Mouse (Mus musculus): ENCODE measurements around the gene Ramp1.

The Ramp1 gene

GRCm38 (mm10) chr1:91199793-91200192 is 20.2 kb downstream of the Ramp1 start:
- in situ Hi-C loops (cut with MboI), result no loop called here

GRCm38 (mm10) chr1:91201122-91201521 is 21.5 kb downstream of the Ramp1 start:
- in situ Hi-C loops (cut with MboI), result no loop called here

- in situ Hi-C loops (cut with MboI), result no loop called here
Measured at GRCm38 (mm10) chr1:91204221-91204765, 24.7 kb downstream of the Ramp1 start.

- in situ Hi-C loops (cut with MboI), result no loop called here
Measured at GRCm38 (mm10) chr1:91205651-91206050, 26.0 kb downstream of the Ramp1 start.

GRCm38 (mm10) chr1:91206336-91206735 is 26.7 kb downstream of the Ramp1 start:
- in situ Hi-C loops (cut with MboI), result no loop called here

- in situ Hi-C loops (cut with MboI), result no loop called here
Measured at GRCm38 (mm10) chr1:91206873-91207272, 27.3 kb downstream of the Ramp1 start.

GRCm38 (mm10) chr1:91207334-91208074 is 27.9 kb downstream of the Ramp1 start:
- in situ Hi-C loops (cut with MboI), result no loop called here

- in situ Hi-C loops (cut with MboI), result no loop called here
Measured at GRCm38 (mm10) chr1:91209343-91209742, 29.7 kb downstream of the Ramp1 start.

GRCm38 (mm10) chr1:91209785-91210184 is 30.2 kb downstream of the Ramp1 start:
- in situ Hi-C loops (cut with MboI), result no loop called here

- in situ Hi-C loops (cut with MboI), result no loop called here
Measured at GRCm38 (mm10) chr1:91211099-91211498, 31.5 kb downstream of the Ramp1 start.

GRCm38 (mm10) chr1:91211591-91212008 is 32.0 kb downstream of the Ramp1 start:
- in situ Hi-C loops (cut with MboI), result no loop called here

GRCm38 (mm10) chr1:91215264-91215663 is 35.6 kb downstream of the Ramp1 start:
- in situ Hi-C loops (cut with MboI), result no loop called here

- in situ Hi-C loops (cut with MboI), result no loop called here
Measured at GRCm38 (mm10) chr1:91215981-91216380, 36.4 kb downstream of the Ramp1 start.

GRCm38 (mm10) chr1:91216504-91217267 is 37.1 kb downstream of the Ramp1 start:
- in situ Hi-C loops (cut with MboI), result no loop called here

GRCm38 (mm10) chr1:91219641-91220321 is 40.2 kb downstream of the Ramp1 start:
- in situ Hi-C loops (cut with MboI), result no loop called here

GRCm38 (mm10) chr1:91220322-91220672 is 40.7 kb downstream of the Ramp1 start:
- in situ Hi-C loops (cut with MboI), result no loop called here

GRCm38 (mm10) chr1:91226562-91226961 is 46.9 kb downstream of the Ramp1 start:
- in situ Hi-C loops (cut with MboI), result no loop called here

- in situ Hi-C loops (cut with MboI), result no loop called here
Measured at GRCm38 (mm10) chr1:91227381-91228054, 47.9 kb downstream of the Ramp1 start.

- in situ Hi-C loops (cut with MboI), result no loop called here
Measured at GRCm38 (mm10) chr1:91231142-91231541, 51.5 kb downstream of the Ramp1 start.

- in situ Hi-C loops (cut with MboI), result no loop called here
Measured at GRCm38 (mm10) chr1:91231896-91232295, 52.3 kb downstream of the Ramp1 start.

GRCm38 (mm10) chr1:91235395-91235794 is 55.8 kb downstream of the Ramp1 start:
- in situ Hi-C loops (cut with MboI), result no loop called here

GRCm38 (mm10) chr1:91237676-91238075 is 58.1 kb downstream of the Ramp1 start:
- in situ Hi-C loops (cut with MboI), result no loop called here
